Mouse (Mus musculus) stomach, embryonic 15.5 days (tissue): Measurements from ENCODE around the gene Dsp. TPM values are rescaled to one million over a fixed set of nuclear protein-coding genes. Genes with fewer than 3 reads are reported as not detected.

Experiments
- ATAC-seq: fragments of 200-750 bp; cut with Nextera tagmentation; 2 replicates; pipeline ENCODE4 v1.8.0; 2017; ENCODE audit warnings: low read depth, moderate number of reproducible peaks, moderate TSS enrichment; ENCODE audit not compliant: insufficient read depth, low FRiP score
- H3K27ac ChIP-seq: fragments of 300-500 bp; sonication (generic); 2 replicates; pipeline ENCODE4 v1.5.1; 2015; ENCODE audit warnings: mild to moderate bottlenecking, inconsistent platforms
- H3K27me3 ChIP-seq: fragments of 300-500 bp; sonication (generic); replicated peaks from 2 replicates; pipeline ENCODE4 v1.6.1; 2015; ENCODE audit warnings: inconsistent platforms
- H3K36me3 ChIP-seq: fragments of 300-500 bp; sonication (generic); 2 replicates; pipeline ENCODE4 v1.6.1; 2015; ENCODE audit warnings: inconsistent platforms
- H3K4me1 ChIP-seq: fragments of 300-500 bp; sonication (generic); 2 replicates; pipeline ENCODE4 v1.6.1; 2015; ENCODE audit warnings: inconsistent platforms
- H3K4me2 ChIP-seq: fragments of 300-500 bp; sonication (generic); 2 replicates; pipeline ENCODE4 v1.6.1; 2015; ENCODE audit warnings: mild to moderate bottlenecking, inconsistent platforms
- H3K4me3 ChIP-seq: fragments of 300-500 bp; sonication (generic); replicated peaks from 2 replicates; pipeline ENCODE4 v1.5.1; 2015; ENCODE audit warnings: inconsistent platforms
- H3K9ac ChIP-seq: fragments of 300-500 bp; sonication (generic); 2 replicates; pipeline ENCODE4 v1.6.1; 2015; ENCODE audit warnings: inconsistent platforms
- H3K9me3 ChIP-seq: fragments of 300-500 bp; sonication (generic); 2 replicates; pipeline ENCODE4 v1.6.1; 2016; ENCODE audit warnings: inconsistent platforms
- WGBS: fragments of 180-500 bp; shearing (Covaris S2); methylation state at CpG from one replicate; pipeline ENCODE4 v1.1.7; 2015; 5-methylcytosine and 5-hydroxymethylcytosine counted together
- polyA plus RNA-seq: library from polyadenylated mRNA; unstranded; fragments of >200 nt; fragmentation: Nextera tagmentation; extraction: Ambion mirVana; gene quantifications from 2 replicates; pipeline ENCODE4 v1.2.1, GENCODE M21; 2015

Dsp gene
- 18.7 and 24.2 TPM in 2 replicates for polyA plus RNA-seq

DNA sequence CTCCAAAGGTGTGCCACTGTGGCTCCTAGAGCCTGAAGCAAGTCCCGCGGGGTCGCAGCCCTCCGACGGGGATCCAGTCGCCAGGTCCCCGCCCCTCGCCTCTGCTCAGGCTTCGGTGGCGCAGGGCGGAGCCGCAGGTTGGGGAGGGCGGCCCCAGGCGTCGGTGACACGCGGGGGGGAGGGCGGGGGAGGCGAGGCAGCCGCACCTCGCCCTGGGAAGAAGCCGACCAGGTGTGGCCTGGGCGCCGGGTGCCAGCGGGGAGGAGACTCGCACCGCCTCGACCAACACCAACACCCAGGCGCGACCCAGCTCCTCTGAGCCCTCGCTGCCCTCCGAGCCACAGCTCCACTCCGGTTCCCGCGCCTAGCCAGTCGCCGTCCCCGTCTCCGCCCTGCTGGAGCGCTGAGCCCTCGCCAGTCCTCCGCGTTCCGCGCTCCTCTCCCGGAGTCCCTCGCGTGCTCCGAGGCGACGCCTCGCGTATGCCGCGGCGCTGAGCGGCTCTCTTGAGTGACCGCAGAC lies at the start of gene Dsp:
Gene Dsp (plus strand): TSS at position 226 of the 520 bp plus-strand sequence.
- peaks cover 12% of the 10 kb centered on the region; the same call in 1 of the 2 replicates for H3K27me3 ChIP-seq
- peaks cover 15% of the 10 kb centered on the region for H3K4me1 ChIP-seq
- ATAC-seq: peak; percentile 82
- peak within 1 kb of the TSS; percentile 87 for H3K4me2 ChIP-seq
- H3K4me3 ChIP-seq: peak within 1 kb of the TSS; percentile 43
- H3K36me3 ChIP-seq: no peaks in the 10 kb centered on the region
- peak within 1 kb of the TSS; percentile 45 for H3K9ac ChIP-seq
- peak within 1 kb of the TSS; percentile 90 for H3K27ac ChIP-seq
- H3K9me3 ChIP-seq: no peaks in the 10 kb centered on the region
- under 1% methylated on average over 52 of the region's 58 CpGs for WGBS

GRCm38 (mm10) chr13:38103406-38103805 lies 47.7 kb upstream of the Dsp start:
- no peak overlapping the region for H3K27ac ChIP-seq
- ATAC-seq: no peak
- H3K4me2 ChIP-seq: no peak overlapping the region
- no peaks in the 10 kb centered on the region for H3K36me3 ChIP-seq
- WGBS: 55% methylated on average over 4 of the region's 4 CpGs
- H3K9me3 ChIP-seq: no peaks in the 10 kb centered on the region
- no peaks in the 10 kb centered on the region for H3K27me3 ChIP-seq
- no peaks in the 10 kb centered on the region for H3K4me1 ChIP-seq
- no peak overlapping the region for H3K4me3 ChIP-seq
- no peak overlapping the region for H3K9ac ChIP-seq

GRCm38 (mm10) chr13:38104501-38104900 lies 46.6 kb upstream of the Dsp start:
- no peak for ATAC-seq
- 87% methylated on average over 10 of the region's 10 CpGs for WGBS
- H3K9ac ChIP-seq: no peak overlapping the region
- H3K9me3 ChIP-seq: no peaks in the 10 kb centered on the region
- no peaks in the 10 kb centered on the region for H3K4me1 ChIP-seq
- H3K36me3 ChIP-seq: no peaks in the 10 kb centered on the region
- H3K4me3 ChIP-seq: no peak overlapping the region
- H3K27ac ChIP-seq: no peak overlapping the region
- H3K4me2 ChIP-seq: no peak overlapping the region
- no peaks in the 10 kb centered on the region for H3K27me3 ChIP-seq

DNA sequence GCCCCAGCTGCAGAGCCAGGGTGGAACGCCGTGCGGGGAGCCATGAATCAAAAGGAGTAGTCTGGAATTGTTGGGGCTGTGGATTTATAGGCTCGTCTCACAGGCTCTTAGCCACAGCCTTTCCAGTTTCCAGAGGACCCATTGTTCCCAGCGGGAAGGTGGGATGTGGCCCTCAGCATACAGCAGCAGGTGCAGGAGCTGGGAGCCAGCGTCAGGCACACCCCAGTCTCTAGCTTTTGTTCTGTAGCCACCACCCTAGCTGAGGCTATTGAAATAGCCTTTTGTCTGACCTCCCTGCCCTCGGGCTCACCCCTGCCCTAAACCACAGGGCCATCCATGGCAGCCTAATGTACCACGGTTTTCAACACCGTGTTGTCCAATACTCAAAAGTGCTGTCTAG lies 42.0 kb upstream of the Dsp start:
- no peak overlapping the region for H3K4me2 ChIP-seq
- 86% methylated on average over 9 of the region's 9 CpGs for WGBS
- H3K27ac ChIP-seq: no peak overlapping the region
- no peaks in the 10 kb centered on the region for H3K4me1 ChIP-seq
- no peaks in the 10 kb centered on the region for H3K27me3 ChIP-seq
- H3K9ac ChIP-seq: no peak overlapping the region
- ATAC-seq: no peak
- H3K4me3 ChIP-seq: no peak overlapping the region
- H3K36me3 ChIP-seq: no peaks in the 10 kb centered on the region
- H3K9me3 ChIP-seq: no peaks in the 10 kb centered on the region

GRCm38 (mm10) chr13:38122321-38122720 lies 28.8 kb upstream of the Dsp start:
- no peak overlapping the region for H3K27ac ChIP-seq
- H3K36me3 ChIP-seq: no peaks in the 10 kb centered on the region
- no peak overlapping the region for H3K4me3 ChIP-seq
- no peaks in the 10 kb centered on the region for H3K9me3 ChIP-seq
- H3K4me2 ChIP-seq: no peak overlapping the region
- H3K9ac ChIP-seq: no peak overlapping the region
- H3K27me3 ChIP-seq: no peaks in the 10 kb centered on the region
- H3K4me1 ChIP-seq: no peaks in the 10 kb centered on the region
- 70% methylated on average over 9 of the region's 9 CpGs for WGBS
- ATAC-seq: no peak

- no peaks in the 10 kb centered on the region for H3K4me1 ChIP-seq
- H3K36me3 ChIP-seq: no peaks in the 10 kb centered on the region
- WGBS: 70% methylated on average over 4 of the region's 4 CpGs
- no peak overlapping the region for H3K9ac ChIP-seq
- no peaks in the 10 kb centered on the region for H3K9me3 ChIP-seq
- H3K27ac ChIP-seq: peak overlapping the region; percentile 60
- H3K27me3 ChIP-seq: no peaks in the 10 kb centered on the region
- no peak overlapping the region for H3K4me2 ChIP-seq
- peak; percentile 53; the same call in 1 of the 2 replicates for ATAC-seq
- no peak overlapping the region for H3K4me3 ChIP-seq
Measured at GRCm38 (mm10) chr13:38123666-38124065, 27.4 kb upstream of the Dsp start.

DNA sequence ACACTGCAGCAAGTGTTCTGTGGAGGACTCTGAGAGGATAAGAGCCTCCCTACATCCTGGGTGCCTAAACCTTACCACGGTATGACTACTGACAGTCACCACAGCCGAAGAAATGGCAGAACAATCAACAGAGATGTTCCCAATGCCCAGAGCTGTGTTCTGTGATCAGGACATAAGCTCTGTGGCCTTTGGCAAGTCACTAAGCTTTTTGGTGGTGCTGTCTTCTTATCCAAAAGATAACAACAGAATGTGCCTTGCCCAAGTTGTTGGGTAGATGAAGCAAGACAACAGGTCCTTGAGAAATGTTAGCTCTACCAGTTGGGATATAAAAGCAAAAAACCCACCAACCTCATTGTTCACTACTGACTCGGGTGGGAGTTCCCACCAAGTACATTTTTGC lies 23.4 kb upstream of the Dsp start:
- Histone ChIP-seq H3K27ac (no peak overlapping the region), H3K36me3 (no peaks in the 10 kb centered on the region)
- WGBS: 85% methylated on average over 3 of the region's 3 CpGs

DNA sequence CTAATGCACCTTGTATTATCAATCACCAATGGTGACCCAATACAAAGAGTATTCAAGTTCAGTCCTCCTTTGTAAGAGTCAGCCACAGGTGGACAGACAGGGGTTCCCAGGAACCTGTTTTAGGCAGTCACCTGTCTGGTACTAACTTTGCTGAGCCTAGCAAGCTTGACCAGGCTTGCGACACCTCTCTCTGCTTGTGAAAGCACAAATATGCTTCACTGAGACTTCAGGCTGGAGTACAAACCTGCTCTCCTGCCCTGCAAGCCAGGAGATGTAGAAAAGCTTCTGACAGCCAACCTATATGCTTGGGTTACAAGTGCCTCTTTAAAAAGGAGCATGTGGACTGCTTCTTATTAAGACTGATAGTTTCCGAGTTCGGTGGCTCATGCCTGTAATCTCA lies 22.8 kb upstream of the Dsp start:
- H3K4me2 ChIP-seq: no peak overlapping the region
- no peaks in the 10 kb centered on the region for H3K4me1 ChIP-seq
- H3K4me3 ChIP-seq: no peak overlapping the region
- H3K27ac ChIP-seq: no peak overlapping the region
- no peak overlapping the region for H3K9ac ChIP-seq
- ATAC-seq: no peak
- 38% methylated on average over 3 of the region's 3 CpGs for WGBS
- no peaks in the 10 kb centered on the region for H3K36me3 ChIP-seq
- H3K27me3 ChIP-seq: no peaks in the 10 kb centered on the region
- H3K9me3 ChIP-seq: no peaks in the 10 kb centered on the region

More for the DNA sequence above, 23.4 kb upstream of the Dsp start:
- no peaks in the 10 kb centered on the region for H3K9me3 ChIP-seq
- ATAC-seq: no peak
- no peaks in the 10 kb centered on the region for H3K27me3 ChIP-seq
- H3K4me2 ChIP-seq: no peak overlapping the region
- H3K9ac ChIP-seq: no peak overlapping the region
- no peaks in the 10 kb centered on the region for H3K4me1 ChIP-seq
- H3K4me3 ChIP-seq: no peak overlapping the region

GRCm38 (mm10) chr13:38129492-38129891 lies 21.6 kb upstream of the Dsp start:
- Histone ChIP-seq H3K4me2 (no peak overlapping the region), H3K9me3 (no peaks in the 10 kb centered on the region), H3K36me3 (no peaks in the 10 kb centered on the region), H3K4me1 (no peaks in the 10 kb centered on the region), H3K9ac (no peak overlapping the region), H3K27ac (no peak overlapping the region), H3K4me3 (no peak overlapping the region), H3K27me3 (no peaks in the 10 kb centered on the region)
- WGBS: 81% methylated on average over 2 of the region's 2 CpGs
- no peak for ATAC-seq

DNA sequence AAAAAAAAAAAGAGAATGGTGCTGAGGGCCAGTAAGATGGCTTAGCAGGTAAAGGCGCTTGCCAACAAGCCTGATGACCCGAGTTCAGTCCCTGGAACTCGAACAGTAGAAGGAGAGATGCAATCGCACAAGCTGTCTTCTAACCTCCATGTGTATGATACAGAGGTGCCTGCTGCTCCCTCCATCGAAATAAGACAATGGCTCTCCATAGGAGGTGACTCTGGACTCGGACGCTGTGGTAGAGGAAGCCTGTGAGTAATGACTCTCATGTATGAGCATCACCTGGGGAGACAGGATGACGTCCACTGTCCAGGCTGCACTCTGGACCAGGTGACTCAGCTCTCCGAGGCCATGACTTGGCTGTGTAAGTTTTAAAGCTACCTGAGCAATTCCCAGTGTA lies 21.0 kb upstream of the Dsp start:
- WGBS: 91% methylated on average over 9 of the region's 9 CpGs
- no peak overlapping the region for H3K4me3 ChIP-seq

GRCm38 (mm10) chr13:38133016-38133528 lies 18.0 kb upstream of the Dsp start:
- no peak overlapping the region for H3K4me2 ChIP-seq
- no peaks in the 10 kb centered on the region for H3K4me1 ChIP-seq
- WGBS: 54% methylated on average over 7 of the region's 7 CpGs
- no peak overlapping the region for H3K4me3 ChIP-seq
- no peaks in the 10 kb centered on the region for H3K27me3 ChIP-seq
- no peaks in the 10 kb centered on the region for H3K36me3 ChIP-seq
- no peaks in the 10 kb centered on the region for H3K9me3 ChIP-seq
- ATAC-seq: no peak
- no peak overlapping the region for H3K27ac ChIP-seq
- no peak overlapping the region for H3K9ac ChIP-seq

More for the DNA sequence above, 21.0 kb upstream of the Dsp start:
- H3K9ac ChIP-seq: no peak overlapping the region
- no peaks in the 10 kb centered on the region for H3K36me3 ChIP-seq
- H3K27ac ChIP-seq: no peak overlapping the region
- H3K4me1 ChIP-seq: no peaks in the 10 kb centered on the region
- no peak for ATAC-seq
- H3K4me2 ChIP-seq: no peak overlapping the region
- H3K27me3 ChIP-seq: no peaks in the 10 kb centered on the region
- H3K9me3 ChIP-seq: no peaks in the 10 kb centered on the region

GRCm38 (mm10) chr13:38140521-38140920 lies 10.6 kb upstream of the Dsp start:
- H3K9ac ChIP-seq: no peak overlapping the region
- no peaks in the 10 kb centered on the region for H3K9me3 ChIP-seq
- no peaks in the 10 kb centered on the region for H3K36me3 ChIP-seq
- no peak overlapping the region for H3K4me3 ChIP-seq
- ATAC-seq: no peak
- H3K27ac ChIP-seq: no peak overlapping the region
- H3K27me3 ChIP-seq: no peaks in the 10 kb centered on the region
- 48% methylated on average over 1 of the region's 1 CpGs for WGBS
- peaks cover 4% of the 10 kb centered on the region; the same call in 1 of the 2 replicates for H3K4me1 ChIP-seq
- H3K4me2 ChIP-seq: no peak overlapping the region
